Mouse (Mus musculus) duodenum, adult 2 months (tissue): Measurements from ENCODE around the gene Olfr222. TPM values are rescaled to one million over a fixed set of nuclear protein-coding genes. Genes with fewer than 3 reads are reported as not detected.

Source experiments
- polyA plus RNA-seq: library from polyadenylated mRNA; depleted of rRNA; stranded (reverse); fragments of >200 nt; gene quantifications from 2 replicates; pipeline ENCODE4 v1.2.3, GENCODE M21; 2012; ENCODE audit warnings: low replicate concordance; rRNA removed

Gene Olfr222
- polyA plus RNA-seq = not detected in 2 replicates

DNA sequence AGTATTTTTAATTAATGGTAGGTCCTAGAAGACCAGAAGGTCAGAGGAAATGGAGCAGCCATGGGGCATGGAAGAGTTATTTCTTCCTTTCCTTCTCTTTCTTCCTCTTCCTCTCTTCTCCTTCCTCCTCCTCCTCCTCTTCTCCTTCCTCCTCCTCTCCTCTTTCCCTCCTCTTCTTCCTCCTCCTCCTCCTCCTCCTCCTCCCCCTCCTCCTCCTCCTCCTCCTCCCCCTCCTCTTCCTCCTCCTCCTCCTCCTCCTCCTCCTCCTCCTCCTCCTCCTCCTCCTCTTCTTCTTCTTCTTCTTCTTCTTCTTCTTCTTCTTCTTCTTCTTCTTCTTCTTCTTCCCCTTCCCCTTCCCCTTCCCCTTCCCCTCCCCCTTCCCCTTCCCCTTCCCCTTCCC lies at the start of gene Olfr222:
TSS of gene Olfr222 (minus strand) at position 101 of the 400 bp plus-strand sequence.

DNA sequence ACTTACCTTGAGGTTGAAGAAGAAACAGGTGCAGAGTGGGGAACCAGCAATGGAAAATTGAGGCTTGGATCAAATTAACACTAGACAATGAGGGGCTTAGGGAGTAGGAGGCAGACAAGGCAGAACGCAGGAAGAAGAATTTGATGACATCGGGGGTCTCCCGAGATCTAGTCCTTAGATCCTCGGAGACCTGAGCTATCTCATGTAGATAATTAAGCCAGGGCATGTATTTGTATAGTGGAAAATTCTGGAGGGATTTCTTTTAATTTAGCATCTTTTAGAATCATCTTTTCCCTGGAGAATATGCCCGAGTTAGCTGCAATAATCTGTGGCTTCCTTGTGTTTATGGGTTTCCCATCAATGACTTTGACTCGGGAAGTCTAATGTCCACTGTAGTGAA lies 17.2 kb upstream of the Olfr222 start, which contains the start of gene Olfr223:
TSS of gene Olfr223 (minus strand) at position 101 of the 400 bp plus-strand sequence.

DNA sequence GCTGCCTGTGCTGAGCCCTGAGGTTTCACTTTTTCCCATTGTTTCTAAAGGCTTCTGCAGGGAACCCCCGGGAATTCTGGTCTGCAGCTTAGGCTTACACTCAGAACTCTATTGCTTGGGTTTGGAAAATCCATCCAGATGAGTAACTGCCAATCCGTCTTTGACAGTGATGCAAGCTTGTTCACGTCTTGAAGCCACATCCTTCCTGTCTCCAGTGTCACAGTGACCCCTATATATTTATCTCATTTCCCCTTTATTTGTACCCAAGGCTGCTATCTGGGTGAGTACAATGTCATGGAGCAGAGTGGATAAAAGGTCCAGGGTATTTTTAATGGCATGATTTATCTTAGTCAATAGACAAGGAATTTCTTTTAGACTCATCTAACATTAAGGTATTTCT lies 34.7 kb downstream of the Olfr222 start, which contains the start of gene Nlrp3:
TSS of gene Nlrp3 (plus strand) at position 245 of the 400 bp plus-strand sequence.

DNA sequence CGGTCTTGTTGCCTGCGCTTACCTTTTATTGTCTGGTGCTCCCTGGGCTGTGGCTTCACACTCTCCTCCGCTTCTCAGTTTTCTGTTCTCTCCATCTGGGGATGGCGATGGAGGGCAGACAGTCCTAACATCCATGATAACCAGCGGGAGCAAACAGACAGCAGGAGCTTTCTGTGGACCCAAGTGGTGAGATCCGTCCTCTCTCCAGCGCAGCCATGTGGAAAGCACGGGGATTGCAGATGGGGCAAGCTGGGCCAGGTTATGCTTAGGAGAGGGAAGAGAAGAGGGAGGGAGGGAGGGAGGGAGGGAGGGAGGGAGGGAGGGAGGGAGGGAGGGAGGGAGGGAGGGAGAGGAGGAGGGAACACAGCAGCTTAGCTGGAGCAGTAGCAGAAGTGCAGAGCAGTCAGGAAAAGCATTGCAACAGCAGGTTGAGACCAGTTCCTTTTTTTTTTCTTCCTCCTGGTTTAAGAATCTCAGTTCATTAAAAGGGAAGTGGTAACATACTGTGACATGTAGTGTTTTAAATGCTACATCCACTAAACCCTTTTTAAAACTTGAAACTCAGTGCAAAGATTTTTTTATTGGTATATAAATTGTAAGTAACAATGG lies 49.5 kb downstream of the Olfr222 start, which contains the start of gene Zkscan17:
TSS of gene Zkscan17 (minus strand) at position 280 of the 609 bp plus-strand sequence.

Other genes with a start within 250 kb of the Olfr222 start
- gene Prss38, start 200.6 kb downstream of the Olfr222 start, polyA plus RNA-seq = not detected in 2 replicates
- gene Jmjd4, start 126.2 kb downstream of the Olfr222 start, polyA plus RNA-seq = 1.6 and 2.4 TPM in 2 replicates
- gene Snap47, start 125.0 kb downstream of the Olfr222 start, polyA plus RNA-seq = 11.9 and 12.5 TPM in 2 replicates
- gene Zfp867, start 103.8 kb downstream of the Olfr222 start, polyA plus RNA-seq = 0.04 TPM in 1 of 2 replicates, not detected in the other
- gene Zkscan17, start 49.5 kb downstream of the Olfr222 start, polyA plus RNA-seq = 3.0 and 5.9 TPM in 2 replicates
- gene Nlrp3, start 34.7 kb downstream of the Olfr222 start, polyA plus RNA-seq = 0.06 and 0.09 TPM in 2 replicates
- gene Olfr223, start 17.1 kb upstream of the Olfr222 start, polyA plus RNA-seq = not detected in 2 replicates
- 56.8 and 63.8 TPM in 2 replicates for gene Mprip, start 85.1 kb upstream of the Olfr222 start, polyA plus RNA-seq
- gene Pld6, start 211.4 kb upstream of the Olfr222 start, polyA plus RNA-seq = 1.6 and 4.5 TPM in 2 replicates
- 13.7 and 18.0 TPM in 2 replicates for gene Flcn, start 233.8 kb upstream of the Olfr222 start, polyA plus RNA-seq